Mouse (Mus musculus) liver, embryonic 12.5 days (tissue): ENCODE results near the gene Pcca. TPM values are rescaled to one million over a fixed set of nuclear protein-coding genes. Genes with fewer than 3 reads are reported as not detected.

Experiments used
- ATAC-seq: fragments of 200-750 bp; cut with Nextera tagmentation; 2 replicates; pipeline ENCODE4 v1.8.0; 2017; ENCODE audit warnings: moderate number of reproducible peaks, mild to moderate bottlenecking, moderate library complexity
- H3K27ac ChIP-seq: fragments of 300-500 bp; sonication (generic); 2 replicates; pipeline ENCODE4 v1.5.1; 2016; ENCODE audit warnings: mild to moderate bottlenecking
- H3K27me3 ChIP-seq: fragments of 300-500 bp; sonication (generic); replicated peaks from 2 replicates; pipeline ENCODE4 v1.6.1; 2016; ENCODE audit warnings: mild to moderate bottlenecking, moderate library complexity
- H3K36me3 ChIP-seq: fragments of 300-500 bp; sonication (generic); 2 replicates; pipeline ENCODE4 v1.6.1; 2016; ENCODE audit warnings: mild to moderate bottlenecking, moderate library complexity
- H3K4me1 ChIP-seq: fragments of 300-500 bp; sonication (generic); 2 replicates; pipeline ENCODE4 v1.6.1; 2016
- H3K4me2 ChIP-seq: fragments of 300-500 bp; sonication (generic); 2 replicates; pipeline ENCODE4 v1.6.1; 2016; ENCODE audit warnings: mild to moderate bottlenecking, moderate library complexity
- H3K4me3 ChIP-seq: fragments of 300-500 bp; sonication (generic); 2 replicates; pipeline ENCODE4 v1.5.1; 2016; ENCODE audit warnings: mild to moderate bottlenecking, moderate library complexity
- H3K9ac ChIP-seq: fragments of 300-500 bp; sonication (generic); 2 replicates; pipeline ENCODE4 v1.6.1; 2016; ENCODE audit warnings: mild to moderate bottlenecking, moderate library complexity
- H3K9me3 ChIP-seq: fragments of 300-500 bp; sonication (generic); replicated peaks from 2 replicates; pipeline ENCODE4 v1.6.1; 2016; ENCODE audit warnings: mild to moderate bottlenecking, moderate library complexity
- WGBS: fragments of 180-500 bp; shearing (Covaris S2); methylation state at CpG from one replicate; pipeline ENCODE4 v1.1.7; 2016; ENCODE audit not compliant: insufficient replicate concordance; 5-methylcytosine and 5-hydroxymethylcytosine counted together
- polyA plus RNA-seq: library from polyadenylated mRNA; unstranded; fragments of >200 nt; fragmentation: Nextera tagmentation; extraction: Ambion mirVana; gene quantifications from 2 replicates; pipeline ENCODE4 v1.2.1, GENCODE M21; 2016

Pcca gene
- polyA plus RNA-seq = 13.3 and 14.2 TPM in 2 replicates

GRCm38 (mm10) chr14:122534017-122534924 is at the start of gene Pcca:
Pcca (plus strand) TSS chr14:122534324.
- Histone ChIP-seq H3K4me3 (peak within 1 kb of the TSS; percentile 74), H3K4me2 (peak within 1 kb of the TSS; percentile 91), H3K4me1 (peaks cover 20% of the 10 kb centered on the region), H3K9ac (peak within 1 kb of the TSS; percentile 72), H3K36me3 (no peaks in the 10 kb centered on the region), H3K27ac (no peak within 1 kb of the TSS), H3K9me3 (no peaks in the 10 kb centered on the region), H3K27me3 (no peaks in the 10 kb centered on the region)
- ATAC-seq = peak; percentile 100
- WGBS = 3% methylated on average over 54 of the region's 54 CpGs

GRCm38 (mm10) chr14:122484458-122484843 is 49.7 kb upstream of the Pcca start:
- WGBS = 11% methylated on average over 4 of the region's 4 CpGs
- Histone ChIP-seq H3K4me3 (no peak overlapping the region), H3K36me3 (no peaks in the 10 kb centered on the region), H3K27ac (no peak overlapping the region), H3K4me2 (no peak overlapping the region), H3K27me3 (peaks cover 87% of the 10 kb centered on the region), H3K9ac (no peak overlapping the region), H3K9me3 (no peaks in the 10 kb centered on the region), H3K4me1 (no peaks in the 10 kb centered on the region)
- no peak for ATAC-seq

GRCm38 (mm10) chr14:122484844-122485551 is 49.1 kb upstream of the Pcca start:
- no peak for ATAC-seq
- Histone ChIP-seq H3K4me1 (no peaks in the 10 kb centered on the region), H3K27ac (no peak overlapping the region), H3K4me2 (no peak overlapping the region), H3K9ac (no peak overlapping the region), H3K4me3 (no peak overlapping the region), H3K36me3 (no peaks in the 10 kb centered on the region), H3K27me3 (peaks cover 87% of the 10 kb centered on the region), H3K9me3 (no peaks in the 10 kb centered on the region)
- WGBS = 2% methylated on average over 24 of the region's 24 CpGs

- no peak overlapping the region for H3K4me2 ChIP-seq
- H3K4me1 ChIP-seq = peaks cover 5% of the 10 kb centered on the region
- no peaks in the 10 kb centered on the region for H3K9me3 ChIP-seq
- no peaks in the 10 kb centered on the region for H3K36me3 ChIP-seq
- WGBS = 5% methylated on average over 12 of the region's 12 CpGs
- H3K27ac ChIP-seq = no peak overlapping the region
- H3K9ac ChIP-seq = no peak overlapping the region
- no peak for ATAC-seq
- no peak overlapping the region for H3K4me3 ChIP-seq
- peaks cover 87% of the 10 kb centered on the region for H3K27me3 ChIP-seq
Observed at GRCm38 (mm10) chr14:122485635-122486181, 48.4 kb upstream of the Pcca start.

GRCm38 (mm10) chr14:122486611-122487010 is 47.5 kb upstream of the Pcca start:
- no peak overlapping the region for H3K4me3 ChIP-seq
- no peak for ATAC-seq
- no peak overlapping the region for H3K9ac ChIP-seq
- 21% methylated on average over 1 of the region's 1 CpGs for WGBS
- H3K27ac ChIP-seq = no peak overlapping the region
- no peaks in the 10 kb centered on the region for H3K36me3 ChIP-seq
- peaks cover 87% of the 10 kb centered on the region for H3K27me3 ChIP-seq
- H3K4me2 ChIP-seq = no peak overlapping the region
- peaks cover 7% of the 10 kb centered on the region for H3K4me1 ChIP-seq
- no peaks in the 10 kb centered on the region for H3K9me3 ChIP-seq

- Histone ChIP-seq H3K9me3 (no peaks in the 10 kb centered on the region), H3K27ac (no peak overlapping the region), H3K9ac (no peak overlapping the region), H3K27me3 (peaks cover 82% of the 10 kb centered on the region), H3K4me2 (no peak overlapping the region), H3K4me1 (peaks cover 7% of the 10 kb centered on the region), H3K36me3 (no peaks in the 10 kb centered on the region), H3K4me3 (no peak overlapping the region)
- 12% methylated on average over 5 of the region's 5 CpGs for WGBS
- ATAC-seq = no peak
Observed at GRCm38 (mm10) chr14:122487366-122487765, 46.8 kb upstream of the Pcca start.

GRCm38 (mm10) chr14:122489041-122489440 is 45.1 kb upstream of the Pcca start:
- no peaks in the 10 kb centered on the region for H3K36me3 ChIP-seq
- no peak for ATAC-seq
- H3K27ac ChIP-seq = no peak overlapping the region
- H3K27me3 ChIP-seq = peaks cover 81% of the 10 kb centered on the region
- H3K4me2 ChIP-seq = no peak overlapping the region
- H3K4me1 ChIP-seq = peaks cover 7% of the 10 kb centered on the region
- 4% methylated on average over 5 of the region's 5 CpGs for WGBS
- H3K9ac ChIP-seq = no peak overlapping the region
- no peaks in the 10 kb centered on the region for H3K9me3 ChIP-seq
- H3K4me3 ChIP-seq = no peak overlapping the region

GRCm38 (mm10) chr14:122489686-122490414 is 44.3 kb upstream of the Pcca start:
- H3K9me3 ChIP-seq = no peaks in the 10 kb centered on the region
- no peak overlapping the region for H3K9ac ChIP-seq
- 0 out of 2 replicates have a peak overlapping the region, but pooled peaks have one; percentile 49 for H3K4me2 ChIP-seq
- no peak for ATAC-seq
- H3K4me3 ChIP-seq = no peak overlapping the region
- peaks cover 7% of the 10 kb centered on the region for H3K4me1 ChIP-seq
- no peak overlapping the region for H3K27ac ChIP-seq
- H3K36me3 ChIP-seq = no peaks in the 10 kb centered on the region
- peaks cover 80% of the 10 kb centered on the region for H3K27me3 ChIP-seq
- 7% methylated on average over 12 of the region's 12 CpGs for WGBS

- H3K4me3 ChIP-seq = peak within 1 kb of the TSS; percentile 27
- WGBS = 3% methylated on average over 51 of the region's 51 CpGs
- no peaks in the 10 kb centered on the region for H3K36me3 ChIP-seq
- no peak for ATAC-seq
- peaks cover 7% of the 10 kb centered on the region for H3K4me1 ChIP-seq
- H3K9me3 ChIP-seq = no peaks in the 10 kb centered on the region
- no peak within 1 kb of the TSS for H3K27ac ChIP-seq
- H3K27me3 ChIP-seq = peaks cover 75% of the 10 kb centered on the region
- peak within 1 kb of the TSS; percentile 49 for H3K4me2 ChIP-seq
- H3K9ac ChIP-seq = no peak within 1 kb of the TSS
Observed at GRCm38 (mm10) chr14:122490441-122491328, 43.4 kb upstream of the Pcca start, which contains the start of gene Gm10837. Gm10837 (plus strand) TSS chr14:122490586.

- H3K36me3 ChIP-seq = no peaks in the 10 kb centered on the region
- ATAC-seq = no peak
- no peak overlapping the region for H3K27ac ChIP-seq
- H3K4me3 ChIP-seq = no peak overlapping the region
- no peak overlapping the region for H3K4me2 ChIP-seq
- peaks cover 71% of the 10 kb centered on the region for H3K27me3 ChIP-seq
- H3K9ac ChIP-seq = no peak overlapping the region
- peaks cover 7% of the 10 kb centered on the region for H3K4me1 ChIP-seq
- no peaks in the 10 kb centered on the region for H3K9me3 ChIP-seq
- WGBS = 64% methylated on average over 6 of the region's 6 CpGs
Observed at GRCm38 (mm10) chr14:122491521-122491920, 42.6 kb upstream of the Pcca start.

GRCm38 (mm10) chr14:122492015-122492414 is 42.1 kb upstream of the Pcca start:
- Histone ChIP-seq H3K27me3 (peaks cover 69% of the 10 kb centered on the region), H3K9me3 (no peaks in the 10 kb centered on the region), H3K36me3 (no peaks in the 10 kb centered on the region), H3K4me1 (peaks cover 7% of the 10 kb centered on the region), H3K9ac (no peak overlapping the region), H3K27ac (no peak overlapping the region), H3K4me3 (no peak overlapping the region), H3K4me2 (no peak overlapping the region)
- no peak for ATAC-seq
- 51% methylated on average over 1 of the region's 1 CpGs for WGBS
